Mouse (Mus musculus): ENCODE data around the gene Smoc2.

Smoc2 gene

GRCm38 (mm10) chr17:14273386-14273785 lies 5.9 kb upstream of the Smoc2 start:
- intact Hi-C loops (cut with DNase I): no loop called here

GRCm38 (mm10) chr17:14277310-14277709 lies 2.0 kb upstream of the Smoc2 start:
- intact Hi-C loops (cut with DNase I): no loop called here

- intact Hi-C loops (cut with DNase I): loop anchor here (10.0 kb wide), 1 partner anchor 625 kb away; no protein-coding TSS in a partner anchor
These were observed 627 bp downstream of the Smoc2 start for GRCm38 (mm10) chr17:14279966-14280300.

- intact Hi-C loops (cut with DNase I): loop anchor here (10.0 kb wide), 1 partner anchor 624 kb away; no protein-coding TSS in a partner anchor
These were observed 1.1 kb downstream of the Smoc2 start for GRCm38 (mm10) chr17:14280425-14280833.

DNA sequence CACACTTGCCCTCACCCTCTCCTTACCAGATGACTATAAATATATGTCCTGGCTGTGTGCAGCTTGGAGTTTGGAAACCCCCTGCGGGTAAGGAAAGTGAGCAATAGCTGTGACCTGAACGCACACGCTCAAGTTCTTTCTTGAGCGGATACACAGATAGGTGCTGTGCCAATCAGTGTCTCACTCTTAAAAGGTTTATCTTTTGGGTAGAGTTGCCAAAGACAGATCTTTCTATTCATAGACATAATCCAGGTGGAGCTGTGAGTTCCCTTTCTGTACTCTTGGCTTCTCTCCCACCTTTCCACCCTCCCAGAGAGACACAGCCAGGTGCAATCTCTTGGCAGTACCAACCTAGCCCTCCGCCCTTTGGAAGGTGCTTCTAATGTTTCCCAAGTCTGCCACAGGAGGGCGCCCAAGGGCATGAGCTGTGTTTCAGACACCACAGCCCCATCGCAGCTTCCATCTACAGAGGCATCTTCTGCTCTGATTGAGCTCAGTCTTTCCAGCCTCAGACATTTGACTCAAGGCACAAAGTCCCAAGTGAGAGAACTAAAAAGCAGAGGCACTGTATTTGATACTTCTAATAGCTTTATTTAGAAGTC lies 8.8 kb downstream of the Smoc2 start:
- intact Hi-C loops (cut with DNase I): loop anchor here (2.0 to 10.0 kb wide), 2 partner anchors 233 to 617 kb away; no protein-coding TSS in a partner anchor

- intact Hi-C loops (cut with DNase I): no loop called here
These were observed 14.3 kb downstream of the Smoc2 start for GRCm38 (mm10) chr17:14293617-14294016.

DNA sequence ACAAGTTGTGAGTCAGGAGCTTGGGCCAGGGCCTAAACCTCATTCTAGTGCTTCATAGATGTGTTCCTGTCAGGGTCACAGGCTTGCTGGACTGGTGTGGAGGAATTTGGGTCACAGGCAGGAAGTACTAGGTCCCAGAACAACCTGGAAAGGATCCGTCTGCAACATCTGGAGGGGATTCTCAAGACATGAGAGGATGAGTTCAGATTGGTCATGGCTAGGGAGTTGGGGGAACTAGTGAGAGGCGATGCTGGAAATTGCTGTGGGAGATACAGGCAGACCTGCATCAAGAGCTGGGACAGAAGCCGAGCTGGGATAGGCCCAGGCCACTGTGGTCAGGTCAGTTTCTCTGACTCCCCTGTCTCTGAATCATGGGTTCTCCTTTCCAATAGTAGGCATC lies 15.8 kb downstream of the Smoc2 start:
- intact Hi-C loops (cut with DNase I): no loop called here

DNA sequence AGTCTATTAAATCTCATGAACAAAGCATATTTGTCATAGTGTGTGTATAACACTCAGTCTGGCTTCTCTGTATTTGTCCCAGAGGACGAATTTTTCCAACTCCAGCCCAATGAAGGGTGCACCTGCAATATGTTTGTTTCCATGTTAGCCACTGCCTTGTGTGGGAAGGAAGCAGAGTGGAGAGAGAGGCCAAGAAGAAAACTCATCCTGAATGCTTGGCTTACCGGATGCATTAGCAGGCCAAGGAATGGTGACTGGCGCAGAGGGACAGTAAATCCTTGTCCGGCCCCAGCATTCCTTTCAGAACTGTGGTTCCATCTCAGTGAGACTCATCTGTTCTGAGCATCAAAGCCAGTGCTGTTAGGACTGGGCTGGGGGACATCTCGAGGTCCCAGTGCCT lies 21.1 kb downstream of the Smoc2 start:
- intact Hi-C loops (cut with DNase I): no loop called here

DNA sequence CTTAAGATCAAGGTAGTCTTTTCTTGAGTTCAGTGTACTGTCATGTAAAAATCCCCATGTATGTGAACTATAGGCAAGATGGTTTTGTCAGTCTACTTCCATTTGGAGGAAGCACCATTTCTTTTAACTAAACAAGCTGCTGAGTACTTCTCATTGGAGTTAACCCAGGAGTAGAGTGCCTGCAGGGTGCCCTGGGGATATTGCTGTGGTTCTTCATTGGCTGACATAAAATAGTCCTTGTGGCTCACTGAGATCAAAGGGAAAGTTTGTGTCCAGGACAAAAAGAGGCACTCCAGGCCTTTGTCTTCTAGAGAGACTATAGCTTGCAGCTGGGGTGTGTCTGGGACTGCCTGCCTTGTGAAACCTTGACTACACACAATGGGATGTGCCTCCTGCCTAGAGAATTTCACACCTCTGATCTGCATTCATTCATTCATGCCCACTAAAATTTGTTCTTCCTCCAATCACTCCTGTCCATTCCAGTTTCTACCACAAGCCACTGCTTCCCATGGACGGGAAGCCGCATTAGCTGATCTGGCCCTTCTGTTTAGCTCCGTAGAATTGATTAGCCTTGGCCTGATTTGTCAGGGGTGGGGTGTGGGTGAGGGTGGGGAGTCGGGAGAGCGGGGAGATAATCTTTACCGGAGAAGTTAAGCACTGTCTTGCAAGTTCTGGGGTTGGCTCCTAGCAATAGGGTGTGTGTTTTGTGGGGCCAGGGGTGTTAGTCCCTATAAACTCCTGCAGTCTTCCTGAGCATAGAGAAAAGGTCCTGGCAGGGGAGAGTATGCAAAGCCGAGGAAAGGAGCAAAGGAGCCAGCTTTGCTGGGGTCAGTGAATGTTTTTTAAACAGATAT lies 22.4 kb downstream of the Smoc2 start:
- intact Hi-C loops (cut with DNase I): no loop called here

GRCm38 (mm10) chr17:14302356-14302755 lies 23.1 kb downstream of the Smoc2 start:
- intact Hi-C loops (cut with DNase I): no loop called here

DNA sequence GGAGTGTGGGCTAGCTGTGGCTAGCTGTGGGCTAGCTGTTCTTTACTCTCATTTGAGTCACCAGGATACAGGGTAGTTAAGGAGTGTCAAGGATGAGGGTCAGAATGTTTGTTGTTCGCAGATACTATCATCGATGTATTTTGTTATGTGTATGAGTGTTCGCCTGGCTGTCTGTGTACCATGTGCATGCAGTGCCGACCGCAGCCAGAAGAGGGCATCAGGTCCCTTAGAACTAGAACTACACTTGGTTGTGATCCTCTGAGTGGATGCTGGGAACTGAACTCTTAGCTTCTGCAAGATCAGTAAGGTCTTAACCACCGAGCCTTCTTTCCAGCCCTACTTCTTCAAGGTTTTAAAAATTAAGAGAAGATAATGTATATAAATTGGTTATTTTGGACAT lies 24.4 kb downstream of the Smoc2 start:
- intact Hi-C loops (cut with DNase I): no loop called here

- intact Hi-C loops (cut with DNase I): no loop called here
These were observed 30.6 kb downstream of the Smoc2 start for GRCm38 (mm10) chr17:14309884-14310283.

- intact Hi-C loops (cut with DNase I): no loop called here
These were observed 33.1 kb downstream of the Smoc2 start for GRCm38 (mm10) chr17:14312440-14312839.

DNA sequence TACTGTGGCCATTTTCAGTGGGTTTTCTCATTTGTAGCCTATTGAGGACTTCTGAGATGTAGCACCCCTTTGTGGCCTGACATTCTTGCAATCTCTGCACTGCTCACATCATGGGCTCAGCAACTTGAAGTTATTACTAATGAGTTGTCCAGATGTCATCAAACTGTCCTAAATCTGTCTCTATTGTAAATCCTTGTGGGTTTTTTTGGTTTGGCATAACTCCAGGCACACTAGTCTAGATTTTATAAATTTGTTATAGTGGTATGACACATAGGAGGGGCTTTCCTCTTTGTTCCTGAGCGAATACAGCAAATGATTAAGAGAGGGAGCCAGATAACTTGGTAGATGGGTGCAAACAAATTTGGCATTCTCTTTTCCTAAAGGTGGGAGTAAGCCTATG lies 35.0 kb downstream of the Smoc2 start:
- intact Hi-C loops (cut with DNase I): no loop called here

- intact Hi-C loops (cut with DNase I): no loop called here
These were observed 37.2 kb downstream of the Smoc2 start for GRCm38 (mm10) chr17:14316536-14316935.

DNA sequence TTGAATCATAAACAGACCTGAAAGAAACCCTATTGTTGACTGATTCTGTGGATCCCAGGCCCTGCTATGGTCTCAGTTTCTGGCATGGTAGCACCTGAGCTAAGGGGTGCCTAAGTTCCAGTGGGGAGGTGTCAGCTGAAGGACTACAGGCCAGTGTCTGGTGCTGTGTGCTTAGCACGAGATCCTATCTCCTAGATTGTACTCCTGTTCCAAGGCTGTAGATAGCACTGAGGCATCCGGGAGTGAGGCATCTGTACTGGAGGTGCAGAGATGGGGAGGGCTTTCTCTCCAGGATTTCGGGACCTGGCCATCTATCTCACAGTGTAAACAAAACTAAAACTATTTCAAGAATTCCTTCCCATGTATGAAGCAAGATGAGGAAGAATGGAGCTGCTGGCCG lies 38.1 kb downstream of the Smoc2 start:
- intact Hi-C loops (cut with DNase I): no loop called here

GRCm38 (mm10) chr17:14326156-14326555 lies 46.9 kb downstream of the Smoc2 start:
- intact Hi-C loops (cut with DNase I): no loop called here

- intact Hi-C loops (cut with DNase I): no loop called here
These were observed 48.7 kb downstream of the Smoc2 start for GRCm38 (mm10) chr17:14328037-14328436.

DNA sequence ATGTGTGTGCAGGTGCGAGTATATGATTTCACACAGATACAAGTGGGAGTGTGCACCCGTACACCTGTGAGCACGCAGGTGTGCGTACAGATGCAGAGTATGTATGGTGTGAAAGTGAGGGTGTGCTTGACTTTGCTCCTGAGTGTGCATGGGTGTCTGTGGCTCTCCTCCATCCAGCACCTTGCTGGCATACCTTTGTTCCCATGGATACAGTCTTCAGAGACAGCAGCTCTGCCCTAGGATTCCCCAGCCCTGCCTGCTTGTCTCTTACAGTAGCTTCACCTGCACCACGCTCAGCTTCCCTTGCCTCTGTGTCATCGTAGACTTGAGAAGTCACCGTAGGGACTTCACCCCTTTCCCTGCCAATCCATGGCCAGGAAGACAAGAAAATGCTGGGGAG lies 51.2 kb downstream of the Smoc2 start:
- intact Hi-C loops (cut with DNase I): no loop called here

DNA sequence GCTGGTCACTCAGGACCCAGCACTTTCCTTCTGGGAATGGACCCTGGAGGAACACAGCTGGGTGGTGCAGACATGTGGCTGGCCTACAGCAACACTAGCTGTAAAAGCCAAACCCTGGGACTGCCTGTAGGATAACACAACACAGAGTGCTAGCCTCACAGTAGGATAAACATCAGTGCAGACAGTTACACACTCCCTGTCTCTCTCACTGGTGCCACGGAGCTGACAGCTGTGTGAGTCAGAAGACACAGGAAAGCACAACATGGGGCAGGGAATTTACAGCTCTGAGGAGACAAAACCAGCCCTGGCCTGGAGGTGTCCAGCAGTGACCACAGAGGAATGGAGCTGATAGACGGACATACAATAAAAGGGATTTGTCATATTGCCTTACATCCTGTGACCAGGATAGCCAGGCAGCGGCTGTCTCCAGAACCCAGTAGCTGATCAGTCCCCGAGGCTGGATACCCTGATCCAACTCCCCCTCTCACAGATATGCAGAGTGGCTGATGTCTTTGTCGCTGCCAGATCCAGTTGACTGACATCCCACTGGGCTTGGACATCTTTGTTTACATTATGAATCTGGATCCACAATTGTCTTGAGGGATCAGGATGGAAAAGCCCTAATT lies 60.7 kb downstream of the Smoc2 start:
- intact Hi-C loops (cut with DNase I): no loop called here

DNA sequence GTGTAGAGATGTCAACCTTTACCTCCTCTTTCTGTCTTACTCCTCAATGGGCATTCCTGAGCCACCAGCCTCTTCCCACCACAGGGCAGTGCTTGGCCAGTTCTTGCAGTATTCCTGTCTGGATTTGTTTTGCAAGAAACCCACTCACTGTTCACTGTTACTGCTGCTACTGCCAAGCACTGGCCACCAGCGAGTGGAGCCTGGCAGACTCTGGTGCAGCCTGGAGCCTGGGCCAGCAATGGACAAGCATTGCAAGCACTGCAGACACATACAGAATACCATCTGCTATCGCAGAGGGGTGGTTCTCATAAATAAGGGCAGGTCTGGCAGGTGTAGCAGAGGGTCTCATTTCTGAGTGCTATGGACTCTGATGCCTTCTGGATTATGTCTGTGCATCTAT lies 61.4 kb downstream of the Smoc2 start:
- intact Hi-C loops (cut with DNase I): no loop called here

DNA sequence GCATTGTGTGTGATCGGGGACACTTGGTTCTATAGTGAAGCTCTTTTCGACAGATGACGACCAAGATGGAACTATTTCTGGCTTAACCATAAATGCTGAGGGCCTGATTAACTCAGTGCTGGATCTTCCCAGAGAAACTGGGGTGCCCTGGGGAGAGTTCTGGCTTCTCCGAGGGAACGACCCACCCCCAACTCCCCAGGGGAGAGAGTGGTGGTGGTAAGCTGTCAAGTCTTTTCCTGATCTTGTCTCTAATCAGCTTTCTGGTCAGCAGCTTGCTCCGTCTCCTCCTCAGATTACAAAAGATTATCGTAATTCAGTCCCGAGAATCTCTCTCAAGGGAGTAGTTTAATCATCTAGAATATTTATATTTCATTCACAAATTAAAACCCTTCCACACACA lies 63.2 kb downstream of the Smoc2 start:
- intact Hi-C loops (cut with DNase I): no loop called here
